Mouse (Mus musculus) testis, adult 2 months (tissue): ENCODE results near the gene Ubac2.

Experiments
- CTCF ChIP-seq: fragments of 200-500 bp; IDR thresholded peaks from 2 replicates; pipeline ENCODE4 v1.5.1; 2012; ENCODE audit warnings: low read depth, mild to moderate bottlenecking, inconsistent platforms, low read length, moderate library complexity; ENCODE audit not compliant: control insufficient read depth, insufficient read depth, insufficient replicate concordance
- POLR2A ChIP-seq: fragments of 200-500 bp; IDR thresholded peaks from 2 replicates; pipeline ENCODE4 v1.6.1; 2012; ENCODE audit warnings: low read depth, mild to moderate bottlenecking, inconsistent platforms, low read length, moderate library complexity; ENCODE audit not compliant: control insufficient read depth

- TF ChIP-seq CTCF, result no peak
- no peak for TF ChIP-seq POLR2A
These were observed 15.3 kb downstream of the Ubac2 start for GRCm38 (mm10) chr14:121893747-121894146.
